Mouse (Mus musculus): ENCODE data around the gene Dpp6. TPM values are rescaled to one million over a fixed set of nuclear protein-coding genes. Genes with fewer than 3 reads are reported as not detected.

Gene Dpp6
- polyA plus RNA-seq, 1 experiment from 2014 or later, result 3.9 TPM

- H3K9me3 ChIP-seq (replicated peaks), result no peaks in the 10 kb centered on the region
- ATAC-seq (ENCODE audit: insufficient number of reproducible peaks, low FRiP score, low TSS enrichment, low read depth), result no peak
- H3K4me3 ChIP-seq (replicated peaks), result no peak overlapping the region
- H3K9ac ChIP-seq, result no peak overlapping the region
- no peaks in the 10 kb centered on the region for H3K36me3 ChIP-seq
- H3K4me2 ChIP-seq (replicated peaks), result no peak overlapping the region
- H3K27me3 ChIP-seq, result no peaks in the 10 kb centered on the region
- H3K27ac ChIP-seq (replicated peaks), result no peak overlapping the region
- H3K4me1 ChIP-seq, result no peaks in the 10 kb centered on the region
These were observed 582.1 kb downstream of the Dpp6 start for GRCm38 (mm10) chr5:27399111-27399510.

GRCm38 (mm10) chr5:27402616-27403015, 585.6 kb downstream of the Dpp6 start:
- ATAC-seq (ENCODE audit: insufficient number of reproducible peaks, low FRiP score, low TSS enrichment, low read depth), result no peak
- no peaks in the 10 kb centered on the region for H3K4me1 ChIP-seq

GRCm38 (mm10) chr5:27408854-27409253, 591.9 kb downstream of the Dpp6 start:
- Histone ChIP-seq H3K27ac (replicated peaks) (no peak overlapping the region), H3K9me3 (replicated peaks) (no peaks in the 10 kb centered on the region), H3K4me2 (replicated peaks) (no peak overlapping the region), H3K9ac (no peak overlapping the region), H3K4me1 (no peaks in the 10 kb centered on the region), H3K27me3 (no peaks in the 10 kb centered on the region), H3K4me3 (replicated peaks) (no peak overlapping the region), H3K36me3 (no peaks in the 10 kb centered on the region)
- ATAC-seq (ENCODE audit: insufficient number of reproducible peaks, low FRiP score, low TSS enrichment, low read depth), result no peak
- WGBS, result 70% methylated on average over 7 of the region's 7 CpGs

More at GRCm38 (mm10) chr5:27402616-27403015, 585.6 kb downstream of the Dpp6 start:
- Histone ChIP-seq H3K27ac (replicated peaks) (no peak overlapping the region), H3K27me3 (no peaks in the 10 kb centered on the region), H3K4me2 (replicated peaks) (no peak overlapping the region), H3K9me3 (replicated peaks) (no peaks in the 10 kb centered on the region), H3K36me3 (no peaks in the 10 kb centered on the region), H3K9ac (no peak overlapping the region), H3K4me3 (replicated peaks) (no peak overlapping the region)
- 81% methylated on average over 1 of the region's 1 CpGs for WGBS

- ATAC-seq (ENCODE audit: insufficient number of reproducible peaks, low FRiP score, low TSS enrichment, low read depth), result 0 out of 2 replicates have a peak, but pooled peaks have one; percentile 47
- Histone ChIP-seq H3K4me2 (replicated peaks) (no peak overlapping the region), H3K9me3 (replicated peaks) (no peaks in the 10 kb centered on the region), H3K9ac (no peak overlapping the region), H3K27me3 (no peaks in the 10 kb centered on the region), H3K36me3 (no peaks in the 10 kb centered on the region), H3K4me3 (replicated peaks) (no peak overlapping the region), H3K4me1 (no peaks in the 10 kb centered on the region), H3K27ac (replicated peaks) (no peak overlapping the region)
- 46% methylated on average over 3 of the region's 3 CpGs for WGBS
These were observed 596.0 kb downstream of the Dpp6 start for GRCm38 (mm10) chr5:27413023-27413422.

- no peak overlapping the region for H3K4me2 ChIP-seq (replicated peaks)
- H3K9ac ChIP-seq, result no peak overlapping the region
- no peak overlapping the region for H3K27ac ChIP-seq (replicated peaks)
- no peak for ATAC-seq (ENCODE audit: insufficient number of reproducible peaks, low FRiP score, low TSS enrichment, low read depth)
- H3K36me3 ChIP-seq, result no peaks in the 10 kb centered on the region
- no peaks in the 10 kb centered on the region for H3K27me3 ChIP-seq
- WGBS, result 66% methylated on average over 4 of the region's 4 CpGs
- H3K9me3 ChIP-seq (replicated peaks), result no peaks in the 10 kb centered on the region
- H3K4me1 ChIP-seq, result no peaks in the 10 kb centered on the region
- no peak overlapping the region for H3K4me3 ChIP-seq (replicated peaks)
These were observed 598.5 kb downstream of the Dpp6 start for GRCm38 (mm10) chr5:27415518-27415917.

- no peaks in the 10 kb centered on the region for H3K27me3 ChIP-seq
- no peaks in the 10 kb centered on the region for H3K9me3 ChIP-seq (replicated peaks)
- H3K27ac ChIP-seq (replicated peaks), result no peak overlapping the region
- H3K4me2 ChIP-seq (replicated peaks), result no peak overlapping the region
- WGBS, result 63% methylated on average over 4 of the region's 4 CpGs
- H3K4me3 ChIP-seq (replicated peaks), result no peak overlapping the region
- H3K4me1 ChIP-seq, result no peaks in the 10 kb centered on the region
- no peak overlapping the region for H3K9ac ChIP-seq
- no peak for ATAC-seq (ENCODE audit: insufficient number of reproducible peaks, low FRiP score, low TSS enrichment, low read depth)
- H3K36me3 ChIP-seq, result no peaks in the 10 kb centered on the region
These were observed 599.6 kb downstream of the Dpp6 start for GRCm38 (mm10) chr5:27416571-27416970.

- Histone ChIP-seq H3K27ac (replicated peaks) (no peak overlapping the region), H3K4me1 (no peaks in the 10 kb centered on the region), H3K4me2 (replicated peaks) (no peak overlapping the region), H3K4me3 (replicated peaks) (no peak overlapping the region), H3K9me3 (replicated peaks) (no peaks in the 10 kb centered on the region), H3K9ac (no peak overlapping the region), H3K27me3 (no peaks in the 10 kb centered on the region), H3K36me3 (no peaks in the 10 kb centered on the region)
- 41% methylated on average over 7 of the region's 7 CpGs for WGBS
- no peak for ATAC-seq (ENCODE audit: insufficient number of reproducible peaks, low FRiP score, low TSS enrichment, low read depth)
These were observed 600.4 kb downstream of the Dpp6 start for GRCm38 (mm10) chr5:27417398-27417797.

- H3K27me3 ChIP-seq, result no peaks in the 10 kb centered on the region
- H3K27ac ChIP-seq (replicated peaks), result no peak overlapping the region
- H3K4me2 ChIP-seq (replicated peaks), result no peak overlapping the region
- 63% methylated on average over 1 of the region's 1 CpGs for WGBS
- no peaks in the 10 kb centered on the region for H3K4me1 ChIP-seq
- H3K9me3 ChIP-seq (replicated peaks), result no peaks in the 10 kb centered on the region
- no peak overlapping the region for H3K9ac ChIP-seq
- H3K36me3 ChIP-seq, result no peaks in the 10 kb centered on the region
- H3K4me3 ChIP-seq (replicated peaks), result no peak overlapping the region
- no peak for ATAC-seq (ENCODE audit: insufficient number of reproducible peaks, low FRiP score, low TSS enrichment, low read depth)
These were observed 601.9 kb downstream of the Dpp6 start for GRCm38 (mm10) chr5:27418856-27419255.

GRCm38 (mm10) chr5:27421090-27421635, 604.2 kb downstream of the Dpp6 start:
- Histone ChIP-seq H3K27ac (replicated peaks) (no peak overlapping the region), H3K4me1 (no peaks in the 10 kb centered on the region), H3K27me3 (no peaks in the 10 kb centered on the region), H3K4me3 (replicated peaks) (no peak overlapping the region), H3K36me3 (no peaks in the 10 kb centered on the region), H3K9ac (no peak overlapping the region), H3K4me2 (replicated peaks) (no peak overlapping the region), H3K9me3 (replicated peaks) (no peaks in the 10 kb centered on the region)
- no peak for ATAC-seq (ENCODE audit: insufficient number of reproducible peaks, low FRiP score, low TSS enrichment, low read depth)
- 70% methylated on average over 4 of the region's 4 CpGs for WGBS

GRCm38 (mm10) chr5:27423766-27424165, 606.8 kb downstream of the Dpp6 start:
- no peak overlapping the region for H3K27ac ChIP-seq (replicated peaks)
- no peaks in the 10 kb centered on the region for H3K36me3 ChIP-seq
- ATAC-seq (ENCODE audit: insufficient number of reproducible peaks, low FRiP score, low TSS enrichment, low read depth), result 0 out of 2 replicates have a peak, but pooled peaks have one; percentile 15
- no peak overlapping the region for H3K4me2 ChIP-seq (replicated peaks)
- H3K9ac ChIP-seq, result no peak overlapping the region
- 60% methylated on average over 3 of the region's 3 CpGs for WGBS
- no peaks in the 10 kb centered on the region for H3K9me3 ChIP-seq (replicated peaks)
- no peaks in the 10 kb centered on the region for H3K4me1 ChIP-seq
- no peak overlapping the region for H3K4me3 ChIP-seq (replicated peaks)
- no peaks in the 10 kb centered on the region for H3K27me3 ChIP-seq

- WGBS, result 64% methylated on average over 3 of the region's 3 CpGs
- ATAC-seq (ENCODE audit: insufficient number of reproducible peaks, low FRiP score, low TSS enrichment, low read depth), result no peak
- H3K4me2 ChIP-seq (replicated peaks), result no peak overlapping the region
- no peak overlapping the region for H3K4me3 ChIP-seq (replicated peaks)
- H3K4me1 ChIP-seq, result no peaks in the 10 kb centered on the region
- H3K36me3 ChIP-seq, result no peaks in the 10 kb centered on the region
- no peak overlapping the region for H3K9ac ChIP-seq
- H3K27ac ChIP-seq (replicated peaks), result no peak overlapping the region
- no peaks in the 10 kb centered on the region for H3K9me3 ChIP-seq (replicated peaks)
- no peaks in the 10 kb centered on the region for H3K27me3 ChIP-seq
These were observed 607.6 kb downstream of the Dpp6 start for GRCm38 (mm10) chr5:27424484-27425080.

GRCm38 (mm10) chr5:27426200-27426599, 609.2 kb downstream of the Dpp6 start:
- H3K4me1 ChIP-seq, result no peaks in the 10 kb centered on the region
- H3K36me3 ChIP-seq, result no peaks in the 10 kb centered on the region
- H3K27me3 ChIP-seq, result no peaks in the 10 kb centered on the region
- no peak overlapping the region for H3K4me3 ChIP-seq (replicated peaks)
- H3K9ac ChIP-seq, result no peak overlapping the region
- 59% methylated on average over 1 of the region's 1 CpGs for WGBS
- ATAC-seq (ENCODE audit: insufficient number of reproducible peaks, low FRiP score, low TSS enrichment, low read depth), result no peak
- no peak overlapping the region for H3K27ac ChIP-seq (replicated peaks)
- H3K4me2 ChIP-seq (replicated peaks), result no peak overlapping the region
- no peaks in the 10 kb centered on the region for H3K9me3 ChIP-seq (replicated peaks)
